Mouse (Mus musculus): ENCODE measurements around the gene Lce1m. TPM values are rescaled to one million over a fixed set of nuclear protein-coding genes. Genes with fewer than 3 reads are reported as not detected.

Lce1m gene
- not detected for polyA plus RNA-seq (2014; fragmentation: Illumina TruSeq; extraction: RNeasy Lipid Tissue Mini Kit (QIAGEN cat#74804); ENCODE audit: low read depth, low replicate concordance)

GRCm38 (mm10) chr3:93018960-93019359 lies at the start of gene Lce1m:
TSS of gene Lce1m (minus strand) at chr3:93019060.

GRCm38 (mm10) chr3:93068523-93068922 lies 49.7 kb upstream of the Lce1m start, which contains the start of gene Gm4858:
TSS of gene Gm4858 (plus strand) at chr3:93068823.

DNA sequence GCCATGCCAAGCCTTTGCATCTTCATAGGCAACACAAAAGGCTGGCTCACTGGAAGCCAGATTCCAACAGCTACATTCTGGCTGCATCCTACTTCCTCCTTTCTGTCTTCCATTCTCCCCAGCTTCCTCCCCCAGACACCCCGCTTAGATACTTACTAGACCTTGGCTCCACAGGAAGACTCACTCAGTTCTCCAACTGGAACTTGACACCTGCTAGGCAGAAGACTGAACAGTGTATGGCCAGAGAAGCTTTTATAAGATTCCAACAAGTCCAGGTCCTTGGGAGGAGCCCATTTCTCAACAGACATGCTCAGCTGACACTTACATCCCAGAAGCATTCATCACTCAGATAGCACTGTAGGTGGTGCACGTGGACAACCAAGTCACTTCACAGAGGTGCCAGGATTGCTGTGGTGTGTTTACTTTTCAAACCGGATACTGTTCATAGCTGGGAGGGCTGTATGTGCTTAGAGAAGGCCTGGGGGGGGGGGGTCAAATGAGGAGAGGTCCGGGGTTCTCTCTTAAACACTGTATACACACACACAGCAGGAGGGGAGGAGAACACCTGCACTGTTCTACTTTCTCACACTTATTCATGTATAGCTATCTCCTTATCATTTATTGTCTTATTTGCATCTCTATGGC lies 3.3 kb downstream of the Lce1m start, which contains the start of gene Crct1:
Crct1 (minus strand) TSS at position 228 of the 645 bp plus-strand sequence.

DNA sequence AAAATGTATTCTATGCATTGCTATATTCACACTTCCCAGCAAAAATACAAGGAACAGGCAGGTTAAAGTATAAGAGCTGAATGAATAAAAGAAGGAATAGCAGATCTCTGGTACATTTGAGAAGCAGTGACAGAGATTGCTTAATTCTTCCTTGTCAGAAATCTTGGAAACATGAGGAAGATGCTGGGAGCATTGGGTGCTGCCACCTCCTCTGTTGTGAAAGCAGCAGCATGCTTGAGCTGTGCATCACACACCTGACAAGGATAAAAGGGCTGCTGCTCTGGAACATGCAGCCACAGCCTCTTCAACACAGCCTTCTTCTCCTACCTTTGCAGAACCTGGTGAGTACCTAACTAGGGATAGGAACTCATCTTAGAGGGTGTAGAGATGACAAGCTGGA lies 26.9 kb downstream of the Lce1m start, which contains the start of gene Lce3f:
Lce3f (plus strand) TSS at position 301 of the 400 bp plus-strand sequence.

Other genes starting within 250 kb of the Lce1m start
- not detected for gene Lce1i, start 240.2 kb downstream of the Lce1m start, polyA plus RNA-seq (2014; fragmentation: Illumina TruSeq; extraction: RNeasy Lipid Tissue Mini Kit (QIAGEN cat#74804); ENCODE audit: low read depth, low replicate concordance)
- gene Lce1j, start 228.5 kb downstream of the Lce1m start, polyA plus RNA-seq (2014; fragmentation: Illumina TruSeq; extraction: RNeasy Lipid Tissue Mini Kit (QIAGEN cat#74804); ENCODE audit: low read depth, low replicate concordance), result not detected
- not detected for gene Lce1k, start 211.2 kb downstream of the Lce1m start, polyA plus RNA-seq (2014; fragmentation: Illumina TruSeq; extraction: RNeasy Lipid Tissue Mini Kit (QIAGEN cat#74804); ENCODE audit: low read depth, low replicate concordance)
- gene Kprp, start 191.8 kb downstream of the Lce1m start, polyA plus RNA-seq (2014; fragmentation: Illumina TruSeq; extraction: RNeasy Lipid Tissue Mini Kit (QIAGEN cat#74804); ENCODE audit: low read depth, low replicate concordance), result not detected
- gene Lce1l, start 167.8 kb downstream of the Lce1m start, polyA plus RNA-seq (2014; fragmentation: Illumina TruSeq; extraction: RNeasy Lipid Tissue Mini Kit (QIAGEN cat#74804); ENCODE audit: low read depth, low replicate concordance), result not detected
- gene 2310050C09Rik, start 148.8 kb downstream of the Lce1m start, polyA plus RNA-seq (2014; fragmentation: Illumina TruSeq; extraction: RNeasy Lipid Tissue Mini Kit (QIAGEN cat#74804); ENCODE audit: low read depth, low replicate concordance), result not detected
- gene Lce3a, start 92.8 kb downstream of the Lce1m start, polyA plus RNA-seq (2014; fragmentation: Illumina TruSeq; extraction: RNeasy Lipid Tissue Mini Kit (QIAGEN cat#74804); ENCODE audit: low read depth, low replicate concordance), result not detected
- gene Lce3b, start 86.1 kb downstream of the Lce1m start, polyA plus RNA-seq (2014; fragmentation: Illumina TruSeq; extraction: RNeasy Lipid Tissue Mini Kit (QIAGEN cat#74804); ENCODE audit: low read depth, low replicate concordance), result not detected
- not detected for gene Lce3c, start 74.6 kb downstream of the Lce1m start, polyA plus RNA-seq (2014; fragmentation: Illumina TruSeq; extraction: RNeasy Lipid Tissue Mini Kit (QIAGEN cat#74804); ENCODE audit: low read depth, low replicate concordance)
- not detected for gene Lce3d, start 61.7 kb downstream of the Lce1m start, polyA plus RNA-seq (2014; fragmentation: Illumina TruSeq; extraction: RNeasy Lipid Tissue Mini Kit (QIAGEN cat#74804); ENCODE audit: low read depth, low replicate concordance)
- gene Lce3e, start 52.0 kb downstream of the Lce1m start, polyA plus RNA-seq (2014; fragmentation: Illumina TruSeq; extraction: RNeasy Lipid Tissue Mini Kit (QIAGEN cat#74804); ENCODE audit: low read depth, low replicate concordance), result not detected
- gene Lce3f, start 26.8 kb downstream of the Lce1m start, polyA plus RNA-seq (2014; fragmentation: Illumina TruSeq; extraction: RNeasy Lipid Tissue Mini Kit (QIAGEN cat#74804); ENCODE audit: low read depth, low replicate concordance), result not detected
- not detected for gene Crct1, start 3.4 kb downstream of the Lce1m start, polyA plus RNA-seq (2014; fragmentation: Illumina TruSeq; extraction: RNeasy Lipid Tissue Mini Kit (QIAGEN cat#74804); ENCODE audit: low read depth, low replicate concordance)
- gene Gm4858, start 49.8 kb upstream of the Lce1m start, polyA plus RNA-seq (2014; fragmentation: Illumina TruSeq; extraction: RNeasy Lipid Tissue Mini Kit (QIAGEN cat#74804); ENCODE audit: low read depth, low replicate concordance), result not detected
- gene Crnn, start 125.7 kb upstream of the Lce1m start, polyA plus RNA-seq (2014; fragmentation: Illumina TruSeq; extraction: RNeasy Lipid Tissue Mini Kit (QIAGEN cat#74804); ENCODE audit: low read depth, low replicate concordance), result not detected
- gene Flg2, start 178.2 kb upstream of the Lce1m start, polyA plus RNA-seq (2014; fragmentation: Illumina TruSeq; extraction: RNeasy Lipid Tissue Mini Kit (QIAGEN cat#74804); ENCODE audit: low read depth, low replicate concordance), result not detected